Mouse (Mus musculus) hindbrain, embryonic 14.5 days (tissue): ENCODE data around the gene 2010111I01Rik. TPM values are rescaled to one million over a fixed set of nuclear protein-coding genes. Genes with fewer than 3 reads are reported as not detected.

Source experiments
- ATAC-seq: fragments of 200-750 bp; cut with Nextera tagmentation; 2 replicates; pipeline ENCODE4 v1.8.0; 2017; ENCODE audit warnings: moderate number of reproducible peaks, mild to moderate bottlenecking, moderate TSS enrichment, moderate library complexity; ENCODE audit not compliant: low FRiP score
- DNase-seq: peaks from one replicate; pipeline ENCODE4 v3.0.0-alpha.2; 2015; ENCODE audit warnings: low spot score
- H3K27ac ChIP-seq: fragments of 300-500 bp; sonication (generic); 2 replicates; pipeline ENCODE4 v1.5.1; 2014; ENCODE audit warnings: mild to moderate bottlenecking, moderate library complexity
- H3K27me3 ChIP-seq: fragments of 300-500 bp; sonication (generic); 2 replicates; pipeline ENCODE4 v1.6.1; 2014; ENCODE audit warnings: mild to moderate bottlenecking, low read length, mixed read lengths; ENCODE audit not compliant: control insufficient read depth, insufficient read depth
- H3K36me3 ChIP-seq: fragments of 300-500 bp; sonication (generic); replicated peaks from 2 replicates; pipeline ENCODE4 v1.6.1; 2014; ENCODE audit not compliant: control insufficient read depth, insufficient read depth
- H3K4me1 ChIP-seq: fragments of 300-500 bp; sonication (generic); replicated peaks from 2 replicates; pipeline ENCODE4 v1.6.1; 2014; ENCODE audit warnings: antibody characterized with exemption, low read length, mixed read lengths; ENCODE audit not compliant: control insufficient read depth, insufficient read depth
- H3K4me2 ChIP-seq: fragments of 300-500 bp; sonication (generic); replicated peaks from 2 replicates; pipeline ENCODE4 v1.6.1; 2014; ENCODE audit warnings: mild to moderate bottlenecking, moderate library complexity
- H3K4me3 ChIP-seq: fragments of 300-500 bp; sonication (generic); replicated peaks from 2 replicates; pipeline ENCODE4 v1.5.1; 2014; ENCODE audit warnings: mild to moderate bottlenecking, low read length
- H3K9ac ChIP-seq: fragments of 300-500 bp; sonication (generic); 2 replicates; pipeline ENCODE4 v1.6.1; 2014
- H3K9me3 ChIP-seq: fragments of 300-500 bp; sonication (generic); 2 replicates; pipeline ENCODE4 v1.6.1; 2016; ENCODE audit warnings: low read length; ENCODE audit not compliant: control insufficient read depth
- WGBS: fragments of 180-500 bp; shearing (Covaris S2); extraction: QIAGEN DNeasy Blood & Tissue Kit; methylation state at CpG from one replicate; pipeline ENCODE4 v1.1.7; 2014; 5-methylcytosine and 5-hydroxymethylcytosine counted together
- microRNA counts: library from miRNA; unstranded; fragments of <30 nt; microRNA quantifications from one replicate; lab custom pipeline; 2016
- microRNA-seq: library from miRNA; unstranded; fragments of <30 nt; microRNA quantifications from one replicate; pipeline ENCODE4, GENCODE M21; 2016
- polyA plus RNA-seq: library from polyadenylated mRNA; unstranded; fragments of >200 nt; fragmentation: Nextera tagmentation; extraction: Ambion mirVana; gene quantifications from 2 replicates; pipeline ENCODE4 v1.2.1, GENCODE M21; 2014

2010111I01Rik gene
- polyA plus RNA-seq, 1 experiment from 2014 or later, result 32.6 TPM

DNA sequence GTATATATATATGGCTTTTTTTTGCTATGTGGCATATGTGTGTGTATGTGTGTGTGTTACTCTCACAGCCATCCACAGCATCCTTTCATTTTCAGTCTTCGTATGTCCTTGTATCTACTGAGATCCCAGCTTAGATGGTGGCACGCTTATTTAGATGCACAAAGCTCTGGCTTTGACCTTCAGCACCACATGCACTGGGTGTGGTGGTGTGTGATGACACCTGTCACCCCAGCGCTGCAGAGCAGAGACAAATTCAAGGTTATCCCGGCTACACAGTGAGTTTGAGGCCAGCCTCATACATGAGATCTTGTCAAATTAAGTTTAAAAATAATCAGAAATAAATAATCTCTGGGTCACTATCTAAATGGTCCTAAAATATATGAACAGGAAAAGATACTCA is 391.4 kb downstream of the 2010111I01Rik start:
- DNase-seq (no peak), ATAC-seq (no peak)
- Histone ChIP-seq H3K9me3 (no peaks in the 10 kb centered on the region), H3K4me3 (no peak overlapping the region), H3K27ac (no peak overlapping the region), H3K36me3 (no peaks in the 10 kb centered on the region), H3K4me2 (no peak overlapping the region), H3K9ac (no peak overlapping the region), H3K4me1 (no peaks in the 10 kb centered on the region), H3K27me3 (no peaks in the 10 kb centered on the region)
- WGBS, result 98% methylated on average over 4 of the region's 4 CpGs

DNA sequence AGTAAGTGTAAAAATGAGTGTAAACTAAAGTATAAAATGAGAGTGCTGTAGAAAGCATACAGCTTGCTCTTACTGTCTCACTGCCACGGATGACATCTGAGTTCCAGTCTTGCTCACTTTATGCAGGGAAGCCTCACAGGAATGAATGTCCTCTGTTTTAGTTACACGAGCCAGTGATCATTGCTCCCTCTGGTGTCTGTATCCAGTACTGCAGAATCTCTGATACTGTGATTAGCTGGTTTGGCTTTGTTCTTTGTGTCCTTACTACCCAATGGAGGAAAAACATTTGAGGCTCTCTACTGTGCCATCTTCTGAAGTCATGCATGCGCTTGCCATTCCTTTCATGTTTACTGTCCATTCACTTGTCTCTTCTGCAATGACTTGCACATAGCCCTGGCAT is 391.9 kb downstream of the 2010111I01Rik start:
- no peak; the same call in 1 of the 2 replicates for ATAC-seq
- Histone ChIP-seq H3K4me1 (no peaks in the 10 kb centered on the region), H3K4me2 (no peak overlapping the region), H3K4me3 (no peak overlapping the region), H3K36me3 (no peaks in the 10 kb centered on the region), H3K9ac (no peak overlapping the region), H3K27me3 (no peaks in the 10 kb centered on the region), H3K9me3 (no peaks in the 10 kb centered on the region), H3K27ac (no peak overlapping the region)
- WGBS, result 34% methylated on average over 3 of the region's 3 CpGs
- DNase-seq, result peak; percentile 84

DNA sequence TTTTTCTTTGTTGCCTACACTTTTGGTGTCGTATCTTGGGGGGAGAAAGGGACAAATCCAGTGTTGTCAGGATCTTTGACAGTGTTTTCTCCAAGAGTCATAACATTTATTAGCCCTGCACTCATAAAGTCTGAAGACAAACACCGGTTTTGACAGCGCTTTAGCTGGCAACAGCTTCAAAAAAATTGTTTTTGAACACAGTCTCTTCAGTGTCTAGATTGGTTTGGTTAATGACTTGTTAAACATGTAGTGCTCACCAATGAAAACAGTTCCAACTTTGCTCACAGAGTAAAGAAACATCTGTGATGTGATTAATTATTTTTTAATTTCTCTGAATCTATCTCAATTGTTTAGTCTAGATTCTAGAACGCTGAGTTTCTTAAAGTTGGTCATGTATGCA is 394.7 kb downstream of the 2010111I01Rik start:
- Histone ChIP-seq H3K4me2 (no peak overlapping the region), H3K4me1 (no peaks in the 10 kb centered on the region), H3K4me3 (no peak overlapping the region), H3K9ac (no peak overlapping the region), H3K27ac (no peak overlapping the region), H3K27me3 (no peaks in the 10 kb centered on the region), H3K9me3 (no peaks in the 10 kb centered on the region), H3K36me3 (no peaks in the 10 kb centered on the region)
- DNase-seq, result no peak
- WGBS, result 87% methylated on average over 4 of the region's 4 CpGs
- no peak for ATAC-seq

DNA sequence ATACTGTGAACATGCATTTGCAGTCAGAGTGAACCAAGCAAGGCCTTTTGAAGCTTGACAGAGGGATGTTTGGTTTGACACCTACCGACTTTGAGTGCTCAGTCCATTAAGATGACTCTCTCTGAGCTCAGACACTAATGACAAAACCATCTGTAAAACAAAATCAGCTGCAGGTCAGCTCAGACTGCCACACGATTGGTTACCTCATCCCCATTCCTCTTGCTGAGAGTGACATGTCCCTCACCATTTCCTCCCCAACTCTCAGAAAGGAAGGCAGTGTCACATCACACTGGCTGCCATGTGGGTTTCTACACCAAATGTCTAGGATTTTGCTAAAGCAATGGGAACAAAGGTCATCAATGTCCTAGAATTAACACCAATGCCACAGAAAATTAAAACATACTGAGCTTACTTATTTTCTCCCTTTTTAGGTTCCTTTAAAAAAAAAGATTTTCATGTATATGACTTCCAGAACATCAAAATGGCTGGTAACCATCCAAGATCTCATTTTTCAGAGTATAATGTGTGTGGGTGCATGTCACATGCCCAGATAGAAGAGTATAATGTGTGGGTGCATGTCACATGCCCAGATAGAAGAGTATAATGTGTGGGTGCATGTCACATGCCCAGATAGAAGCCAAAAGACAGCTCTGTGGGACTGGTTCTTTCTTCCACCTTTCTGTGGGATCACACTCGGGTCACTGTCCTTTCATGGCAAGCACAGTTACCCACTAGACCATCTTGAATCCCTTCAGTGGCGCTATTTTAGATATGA is 395.6 kb downstream of the 2010111I01Rik start:
- Histone ChIP-seq H3K27ac (no peak overlapping the region), H3K4me2 (no peak overlapping the region), H3K4me3 (no peak overlapping the region), H3K9ac (no peak overlapping the region), H3K36me3 (no peaks in the 10 kb centered on the region), H3K4me1 (no peaks in the 10 kb centered on the region), H3K9me3 (no peaks in the 10 kb centered on the region), H3K27me3 (no peaks in the 10 kb centered on the region)
- WGBS, result 92% methylated on average over 4 of the region's 4 CpGs
- ATAC-seq (no peak), DNase-seq (no peak)

DNA sequence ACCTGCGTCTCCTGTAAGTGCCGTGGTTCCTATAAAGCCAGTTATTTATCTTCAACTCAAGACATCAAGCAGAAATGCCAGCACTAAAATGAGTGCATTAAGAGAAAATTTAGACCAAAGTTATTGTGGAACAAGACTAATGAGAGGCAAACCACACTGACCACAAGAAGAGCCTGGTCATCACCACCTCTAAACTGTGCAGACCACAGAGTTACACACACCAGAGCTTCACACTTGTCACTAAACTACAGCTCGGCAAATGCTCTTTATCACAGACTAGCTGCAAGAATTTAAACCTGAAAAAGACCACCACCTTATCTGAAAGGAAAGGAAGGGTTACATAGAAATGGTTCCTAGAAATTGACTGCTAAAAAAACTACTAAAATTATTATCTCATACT is 397.1 kb downstream of the 2010111I01Rik start:
- no peaks in the 10 kb centered on the region for H3K9me3 ChIP-seq
- DNase-seq (no peak), ATAC-seq (no peak)
- H3K36me3 ChIP-seq, result no peaks in the 10 kb centered on the region
- no peaks in the 10 kb centered on the region for H3K27me3 ChIP-seq
- H3K9ac ChIP-seq, result no peak overlapping the region
- no peak overlapping the region for H3K4me2 ChIP-seq
- WGBS, result 92% methylated on average over 3 of the region's 3 CpGs
- H3K4me1 ChIP-seq, result no peaks in the 10 kb centered on the region
- no peak overlapping the region for H3K4me3 ChIP-seq
- H3K27ac ChIP-seq, result no peak overlapping the region

DNA sequence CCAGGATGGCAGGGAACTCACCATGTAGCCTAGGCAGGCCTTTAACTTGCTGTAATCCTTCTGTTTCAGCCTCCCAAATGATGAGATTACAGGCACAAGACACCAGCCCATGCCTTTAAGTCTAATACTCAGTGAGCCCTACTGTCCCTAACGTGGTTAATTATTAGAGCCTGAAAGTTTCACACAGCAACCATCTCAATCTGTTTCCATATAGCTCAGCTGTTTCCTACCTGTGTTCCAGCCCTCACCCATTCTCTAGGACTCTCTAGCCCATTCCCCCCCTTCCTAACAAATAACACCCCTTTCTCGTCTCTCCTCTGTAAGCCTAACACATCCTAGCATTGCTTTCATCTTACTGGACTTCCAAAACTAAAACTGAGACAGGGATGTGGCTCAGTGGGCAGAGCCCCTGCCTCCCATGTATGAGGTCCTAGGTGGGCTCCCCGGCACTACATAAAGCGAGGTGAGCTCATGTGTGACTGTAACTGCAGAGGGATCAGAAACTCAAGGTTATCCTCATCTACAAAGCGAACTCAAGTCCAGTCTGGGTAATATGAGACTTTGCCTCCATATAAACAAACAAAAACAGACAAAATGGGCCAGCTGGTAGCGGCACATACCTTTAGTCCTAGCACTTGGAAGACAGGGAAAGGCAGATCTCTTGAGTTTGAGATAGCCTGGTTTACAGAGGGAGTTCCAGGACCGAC is 408.9 kb downstream of the 2010111I01Rik start:
- no peaks in the 10 kb centered on the region for H3K4me1 ChIP-seq
- no peaks in the 10 kb centered on the region for H3K9me3 ChIP-seq
- no peak for DNase-seq
- H3K27ac ChIP-seq, result no peak overlapping the region
- no peak for ATAC-seq
- H3K9ac ChIP-seq, result no peak overlapping the region
- no peak overlapping the region for H3K4me2 ChIP-seq
- no peaks in the 10 kb centered on the region for H3K36me3 ChIP-seq
- 92% methylated on average over 7 of the region's 7 CpGs for WGBS
- no peaks in the 10 kb centered on the region for H3K27me3 ChIP-seq
- H3K4me3 ChIP-seq, result no peak overlapping the region

MicroRNAs encoded within 50 kb of the gene (microRNA counts, 519-probe panel; counts per million panel counts)
- 4,680 counts per million, percentile 46 among the panel's probes with 10 or more counts for microRNA mmu-miR-23b (lab: Ali Mortazavi, UCI)
- 4,680 counts per million, percentile 46 among the panel's probes with 10 or more counts for microRNA mmu-miR-24 (lab: Ali Mortazavi, UCI)
- microRNA mmu-miR-27b (lab: Ali Mortazavi, UCI), result 1,652 counts per million, percentile 3 among the panel's probes with 10 or more counts

Small RNA genes within 50 kb of the gene (microRNA-seq; reads per million reads assigned to microRNA genes)
- gene Mir23b, result 9,838 reads per million, percentile 96 among the genes with 10 or more reads in this experiment
- gene Mir24-1, result not detected
- 883 reads per million, percentile 77 among the genes with 10 or more reads in this experiment for gene Mir27b
- not detected for gene Mir3074-1

Other genes starting within 250 kb of the 2010111I01Rik start
- gene Platr25, start 204.2 kb upstream of the 2010111I01Rik start, polyA plus RNA-seq, result 36.9 and 37.1 TPM in 2 replicates
- 8.2 and 10.5 TPM in 2 replicates for gene Gm5141, start 179.1 kb upstream of the 2010111I01Rik start, polyA plus RNA-seq
- 0.30 and 0.87 TPM in 2 replicates for gene Fbp2, start 106.5 kb upstream of the 2010111I01Rik start, polyA plus RNA-seq
- 0.60 and 0.76 TPM in 2 replicates for gene Fbp1, start 76.6 kb upstream of the 2010111I01Rik start, polyA plus RNA-seq